ENCODE assay signal across 20 mouse cellular contexts in genomic region chr2:121184142-121184541, GRCm38 (mm10).
"Had no signal": no experiment of that assay in that cellular context is flagged by ENCODE, and none has a peak within 500 bp of the region (broad histone marks: within the 10 kb centered on the region; RNA-seq: fewer than 3 reads in every experiment).

No protein-coding gene starts in this region.

- H3K27me3 ChIP-seq: embryonic facial prominence, embryonic 12.5 days; embryonic facial prominence, embryonic 13.5 days; embryonic facial prominence, embryonic 15.5 days; forebrain, embryonic 12.5 days; forebrain, embryonic 13.5 days; forebrain, embryonic 15.5 days had no signal

- H3K9ac ChIP-seq: embryonic facial prominence, embryonic 12.5 days; embryonic facial prominence, embryonic 13.5 days; embryonic facial prominence, embryonic 15.5 days; forebrain, embryonic 12.5 days; forebrain, embryonic 13.5 days; forebrain, embryonic 15.5 days; forebrain, postnatal 0 days had no signal

- H3K9me3 ChIP-seq: embryonic facial prominence, embryonic 10.5 days; embryonic facial prominence, embryonic 12.5 days; embryonic facial prominence, embryonic 13.5 days; embryonic facial prominence, embryonic 15.5 days; forebrain, embryonic 10.5 days; forebrain, embryonic 12.5 days; forebrain, embryonic 13.5 days; forebrain, embryonic 15.5 days had no signal

- H3K4me1 ChIP-seq: embryonic facial prominence, embryonic 10.5 days; embryonic facial prominence, embryonic 12.5 days; embryonic facial prominence, embryonic 13.5 days; embryonic facial prominence, embryonic 15.5 days; forebrain, embryonic 10.5 days; forebrain, embryonic 12.5 days; forebrain, embryonic 13.5 days; forebrain, embryonic 15.5 days had no signal

- H3K4me3 ChIP-seq: embryonic facial prominence, embryonic 10.5 days; embryonic facial prominence, embryonic 12.5 days; embryonic facial prominence, embryonic 13.5 days; embryonic facial prominence, embryonic 15.5 days; erythroblast, embryonic 14.5 days; forebrain, embryonic 10.5 days; forebrain, embryonic 12.5 days; forebrain, embryonic 13.5 days; forebrain, embryonic 15.5 days; gastrocnemius, adult 2 months; heart, adult 2 months had no signal

- H3K4me2 ChIP-seq: embryonic facial prominence, embryonic 12.5 days; embryonic facial prominence, embryonic 13.5 days; embryonic facial prominence, embryonic 15.5 days; forebrain, embryonic 12.5 days; forebrain, embryonic 13.5 days; forebrain, embryonic 15.5 days had no signal

- ATAC-seq: forebrain, embryonic 13.5 days; forebrain, embryonic 14.5 days; forebrain, embryonic 15.5 days; forebrain, embryonic 16.5 days; forebrain, postnatal 0 days had no signal

- H3K27ac ChIP-seq: embryonic facial prominence, embryonic 10.5 days; embryonic facial prominence, embryonic 12.5 days; embryonic facial prominence, embryonic 13.5 days; embryonic facial prominence, embryonic 15.5 days; forebrain, embryonic 10.5 days; forebrain, embryonic 12.5 days; forebrain, embryonic 13.5 days; forebrain, embryonic 15.5 days; gastrocnemius, adult 2 months; heart, adult 2 months had no signal

- DNase-seq: embryo, embryonic 11 days; forebrain, postnatal 0 days; gastrocnemius, adult 2 months; gastrocnemius, postnatal 10 days; gastrocnemius, postnatal 14 days; gastrocnemius, postnatal 25 days; gastrocnemius, postnatal 36 days; heart, adult 18-20 months; heart, adult 2 months had no signal
